Mouse (Mus musculus) cerebellum, postnatal 10 days (tissue): ENCODE measurements around the gene Gm10486.
"Not testable (repeated sequence)": the region's sequence is repeated elsewhere in the genome, so short reads cannot be mapped to it uniquely, and the experiment has no call there.

Source experiments
- DNase-seq, 2 experiments: peaks; one replicate each; pipeline ENCODE4 v3.0.0; 2021; ENCODE audit warnings: mixed read lengths in 2 of 2

Gene Gm10486

DNA sequence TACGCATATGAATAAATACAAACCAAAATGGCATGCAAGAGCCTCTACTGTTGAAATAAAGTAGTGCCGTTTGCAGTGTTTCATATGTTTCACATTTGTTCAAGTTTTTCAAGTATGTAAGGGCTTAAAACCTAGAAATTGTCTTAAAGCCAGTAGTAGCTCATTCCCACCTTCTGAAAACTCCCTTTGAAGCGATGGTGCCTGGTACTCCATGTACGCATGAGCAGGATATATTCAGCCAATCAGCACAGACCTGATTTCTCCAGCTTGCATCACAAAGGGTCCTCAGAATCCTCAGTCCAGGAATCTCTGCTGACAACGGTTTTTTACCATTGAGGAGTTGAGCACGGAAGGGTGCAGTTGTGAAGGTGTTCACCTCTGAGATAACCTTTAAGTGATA, at the start of gene Gm10486:
Gene Gm10486, plus strand, starts transcription at position 301 of the 400 bp plus-strand sequence.
- DNase-seq: not testable (repeated sequence)
